Mouse (Mus musculus): ENCODE measurements at regions not wholly inside any gene's neighbourhood (a gene's known extent, or its start where the extent isn't known, plus 50 kb on each side); places are given as distances from the start of the nearest gene placed in this dataset.

- DNase-seq, result no peak
Observed at GRCm38 (mm10) chr17:75714059-75714458, 162.3 kb upstream of the Fam98a start.

GRCm38 (mm10) chr17:75707687-75708086, 155.9 kb upstream of the Fam98a start:
- no peak for DNase-seq

GRCm38 (mm10) chr17:75705357-75705756, 153.6 kb upstream of the Fam98a start:
- no peak for DNase-seq

GRCm38 (mm10) chr17:75703865-75704264, 152.1 kb upstream of the Fam98a start:
- no peak for DNase-seq

- no peak for DNase-seq
Observed at GRCm38 (mm10) chr17:75696729-75697103, 145.0 kb upstream of the Fam98a start.

- no peak for DNase-seq
Observed at GRCm38 (mm10) chr17:75696103-75696728, 144.5 kb upstream of the Fam98a start.

GRCm38 (mm10) chr17:75685927-75686326, 134.2 kb upstream of the Fam98a start:
- DNase-seq, result no peak

GRCm38 (mm10) chr17:75646982-75647381, 95.2 kb upstream of the Fam98a start:
- no peak for DNase-seq

GRCm38 (mm10) chr17:75644698-75645097, 93.0 kb upstream of the Fam98a start:
- no peak for DNase-seq

- DNase-seq, result no peak
Observed at GRCm38 (mm10) chr17:75642311-75642710, 90.6 kb upstream of the Fam98a start.

GRCm38 (mm10) chr17:75641010-75641498, 89.3 kb upstream of the Fam98a start:
- DNase-seq, result no peak

GRCm38 (mm10) chr17:75640575-75640974, 88.8 kb upstream of the Fam98a start:
- no peak for DNase-seq

- DNase-seq, result no peak
Observed at GRCm38 (mm10) chr17:75629857-75630256, 78.1 kb upstream of the Fam98a start.

- DNase-seq, result no peak
Observed at GRCm38 (mm10) chr17:75619472-75619871, 67.7 kb upstream of the Fam98a start.

GRCm38 (mm10) chr17:75618514-75618913, 66.8 kb upstream of the Fam98a start:
- no peak for DNase-seq

- no peak for DNase-seq
Observed at GRCm38 (mm10) chr17:75617280-75617679, 65.5 kb upstream of the Fam98a start.

- peak; percentile 15 for DNase-seq
Observed at GRCm38 (mm10) chr17:75615335-75615734, 63.6 kb upstream of the Fam98a start.

- DNase-seq, result no peak
Observed at GRCm38 (mm10) chr17:75603417-75604086, 51.8 kb upstream of the Fam98a start.

All from adrenal gland, postnatal 25 days (tissue).